Mouse (Mus musculus): ENCODE data around the gene Prkca. TPM values are rescaled to one million over a fixed set of nuclear protein-coding genes. Genes with fewer than 3 reads are reported as not detected.
"Not testable (repeated sequence)": the region's sequence is repeated elsewhere in the genome, so short reads cannot be mapped to it uniquely, and the experiment has no call there.

The Prkca gene
- polyA plus RNA-seq, 1 experiment: 2.8 TPM

GRCm38 (mm10) chr11:108094796-108095195, 248.9 kb downstream of the Prkca start:
- Histone ChIP-seq H3K27ac (ENCODE audit: insufficient read depth, low read length) (no peak overlapping the region), H3K4me3 (ENCODE audit: low read depth, low read length) (no peak overlapping the region), H3K36me3 (ENCODE audit: control insufficient read depth, insufficient read depth, low read length, poor library complexity, severe bottlenecking) (no peaks in the 10 kb centered on the region), H3K4me1 (ENCODE audit: control insufficient read depth, insufficient read depth, low read length) (no peaks in the 10 kb centered on the region), H3K9ac (ENCODE audit: low read depth, poor library complexity, severe bottlenecking) (no peak overlapping the region), H3K27me3 (ENCODE audit: control insufficient read depth, insufficient read depth, low read length, poor library complexity, severe bottlenecking) (no peaks in the 10 kb centered on the region), H3K9me3 (replicated peaks; ENCODE audit: control insufficient read depth, insufficient read depth, low read length, poor library complexity, severe bottlenecking) (no peaks in the 10 kb centered on the region)
- TF ChIP-seq CTCF (IDR thresholded peaks at IDR 0.05; ENCODE audit: low read depth, low read length) (no peak), EP300 (IDR thresholded peaks at IDR 0.05; ENCODE audit: insufficient read depth, low read depth, low read length) (no peak), POLR2A (IDR thresholded peaks at IDR 0.05; ENCODE audit: insufficient read depth, low read length) (no peak)

- TF ChIP-seq EP300 (IDR thresholded peaks at IDR 0.05; ENCODE audit: insufficient read depth, low read depth, low read length) (no peak), CTCF (IDR thresholded peaks at IDR 0.05; ENCODE audit: low read depth, low read length) (no peak), POLR2A (IDR thresholded peaks at IDR 0.05; ENCODE audit: insufficient read depth, low read length) (no peak)
- Histone ChIP-seq H3K4me3 (ENCODE audit: low read depth, low read length) (no peak overlapping the region), H3K27ac (ENCODE audit: insufficient read depth, low read length) (no peak overlapping the region), H3K9ac (ENCODE audit: low read depth, poor library complexity, severe bottlenecking) (no peak overlapping the region), H3K4me1 (ENCODE audit: control insufficient read depth, insufficient read depth, low read length) (no peaks in the 10 kb centered on the region), H3K9me3 (replicated peaks; ENCODE audit: control insufficient read depth, insufficient read depth, low read length, poor library complexity, severe bottlenecking) (no peaks in the 10 kb centered on the region), H3K36me3 (ENCODE audit: control insufficient read depth, insufficient read depth, low read length, poor library complexity, severe bottlenecking) (no peaks in the 10 kb centered on the region), H3K27me3 (ENCODE audit: control insufficient read depth, insufficient read depth, low read length, poor library complexity, severe bottlenecking) (no peaks in the 10 kb centered on the region)
Observed at GRCm38 (mm10) chr11:108093248-108093647, 250.5 kb downstream of the Prkca start.

GRCm38 (mm10) chr11:108091238-108091637, 252.5 kb downstream of the Prkca start:
- no peaks in the 10 kb centered on the region for H3K9me3 ChIP-seq (replicated peaks; ENCODE audit: control insufficient read depth, insufficient read depth, low read length, poor library complexity, severe bottlenecking)
- no peak overlapping the region for H3K27ac ChIP-seq (ENCODE audit: insufficient read depth, low read length)
- no peak overlapping the region for H3K9ac ChIP-seq (ENCODE audit: low read depth, poor library complexity, severe bottlenecking)
- no peaks in the 10 kb centered on the region for H3K4me1 ChIP-seq (ENCODE audit: control insufficient read depth, insufficient read depth, low read length)
- H3K36me3 ChIP-seq (ENCODE audit: control insufficient read depth, insufficient read depth, low read length, poor library complexity, severe bottlenecking): no peaks in the 10 kb centered on the region
- H3K4me3 ChIP-seq (ENCODE audit: low read depth, low read length): no peak overlapping the region
- H3K27me3 ChIP-seq (ENCODE audit: control insufficient read depth, insufficient read depth, low read length, poor library complexity, severe bottlenecking): no peaks in the 10 kb centered on the region
- TF ChIP-seq CTCF (IDR thresholded peaks at IDR 0.05; ENCODE audit: low read depth, low read length) (no peak), EP300 (IDR thresholded peaks at IDR 0.05; ENCODE audit: insufficient read depth, low read depth, low read length) (no peak), POLR2A (IDR thresholded peaks at IDR 0.05; ENCODE audit: insufficient read depth, low read length) (no peak)

- H3K4me1 ChIP-seq (ENCODE audit: control insufficient read depth, insufficient read depth, low read length): no peaks in the 10 kb centered on the region
- no peaks in the 10 kb centered on the region for H3K36me3 ChIP-seq (ENCODE audit: control insufficient read depth, insufficient read depth, low read length, poor library complexity, severe bottlenecking)
- TF ChIP-seq CTCF (IDR thresholded peaks at IDR 0.05; ENCODE audit: low read depth, low read length) (no peak), POLR2A (IDR thresholded peaks at IDR 0.05; ENCODE audit: insufficient read depth, low read length) (no peak), EP300 (IDR thresholded peaks at IDR 0.05; ENCODE audit: insufficient read depth, low read depth, low read length) (no peak)
- H3K27me3 ChIP-seq (ENCODE audit: control insufficient read depth, insufficient read depth, low read length, poor library complexity, severe bottlenecking): no peaks in the 10 kb centered on the region
- H3K9me3 ChIP-seq (replicated peaks; ENCODE audit: control insufficient read depth, insufficient read depth, low read length, poor library complexity, severe bottlenecking): no peaks in the 10 kb centered on the region
- H3K4me3 ChIP-seq (ENCODE audit: low read depth, low read length): no peak overlapping the region
- H3K27ac ChIP-seq (ENCODE audit: insufficient read depth, low read length): no peak overlapping the region
- no peak overlapping the region for H3K9ac ChIP-seq (ENCODE audit: low read depth, poor library complexity, severe bottlenecking)
Observed at GRCm38 (mm10) chr11:108090706-108091105, 253.0 kb downstream of the Prkca start.

GRCm38 (mm10) chr11:108088063-108088462, 255.7 kb downstream of the Prkca start:
- no peak overlapping the region for H3K4me3 ChIP-seq (ENCODE audit: low read depth, low read length)
- no peaks in the 10 kb centered on the region for H3K27me3 ChIP-seq (ENCODE audit: control insufficient read depth, insufficient read depth, low read length, poor library complexity, severe bottlenecking)
- H3K36me3 ChIP-seq (ENCODE audit: control insufficient read depth, insufficient read depth, low read length, poor library complexity, severe bottlenecking): no peaks in the 10 kb centered on the region
- no peak overlapping the region for H3K9ac ChIP-seq (ENCODE audit: low read depth, poor library complexity, severe bottlenecking)
- TF ChIP-seq CTCF (IDR thresholded peaks at IDR 0.05; ENCODE audit: low read depth, low read length) (no peak), EP300 (IDR thresholded peaks at IDR 0.05; ENCODE audit: insufficient read depth, low read depth, low read length) (no peak), POLR2A (IDR thresholded peaks at IDR 0.05; ENCODE audit: insufficient read depth, low read length) (no peak)
- no peaks in the 10 kb centered on the region for H3K9me3 ChIP-seq (replicated peaks; ENCODE audit: control insufficient read depth, insufficient read depth, low read length, poor library complexity, severe bottlenecking)
- H3K4me1 ChIP-seq (ENCODE audit: control insufficient read depth, insufficient read depth, low read length): no peaks in the 10 kb centered on the region
- H3K27ac ChIP-seq (ENCODE audit: insufficient read depth, low read length): no peak overlapping the region

- not testable (repeated sequence) for H3K4me1 ChIP-seq (ENCODE audit: control insufficient read depth, insufficient read depth, low read length); H3K9me3 ChIP-seq (replicated peaks; ENCODE audit: control insufficient read depth, insufficient read depth, low read length, poor library complexity, severe bottlenecking); H3K4me3 ChIP-seq (ENCODE audit: low read depth, low read length); H3K9ac ChIP-seq (ENCODE audit: low read depth, poor library complexity, severe bottlenecking); H3K27me3 ChIP-seq (ENCODE audit: control insufficient read depth, insufficient read depth, low read length, poor library complexity, severe bottlenecking); H3K27ac ChIP-seq (ENCODE audit: insufficient read depth, low read length); H3K36me3 ChIP-seq (ENCODE audit: control insufficient read depth, insufficient read depth, low read length, poor library complexity, severe bottlenecking)
Observed at GRCm38 (mm10) chr11:108087105-108087700, 256.5 kb downstream of the Prkca start.
